Mouse (Mus musculus): ENCODE data around the gene Dagla. TPM values are rescaled to one million over a fixed set of nuclear protein-coding genes. Genes with fewer than 3 reads are reported as not detected.

The Dagla gene
- polyA plus RNA-seq, 1 experiment from 2014 or later: 3.0 TPM

DNA sequence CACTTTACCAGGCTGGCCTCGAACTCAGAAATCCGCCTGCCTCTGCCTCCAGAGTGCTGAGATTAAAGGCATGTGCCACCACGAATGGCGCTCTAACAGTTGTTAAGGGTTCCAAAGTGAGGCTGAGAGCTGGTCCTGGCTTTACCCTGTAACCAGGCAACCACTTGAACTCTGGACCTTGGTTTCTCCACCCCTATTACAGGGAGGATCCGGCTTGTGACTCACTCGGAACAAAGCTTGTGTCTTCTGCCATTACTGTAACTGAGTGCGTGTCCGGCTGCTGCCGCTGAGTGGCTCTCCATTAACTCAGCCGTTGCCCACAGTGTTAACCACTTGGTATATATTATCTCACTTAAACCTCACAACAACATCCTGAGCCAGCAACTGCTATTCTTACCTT, 36.7 kb downstream of the Dagla start:
- 85% methylated on average over 10 of the region's 10 CpGs for WGBS
- ATAC-seq (ENCODE audit: low FRiP score, low TSS enrichment): no peak
- Histone ChIP-seq H3K27me3 (ENCODE audit: control insufficient read depth, insufficient read depth, low read length) (no peaks in the 10 kb centered on the region), H3K36me3 (ENCODE audit: control insufficient read depth, insufficient read depth, low read length) (no peaks in the 10 kb centered on the region), H3K27ac (ENCODE audit: low read depth, low read length) (no peak overlapping the region), H3K4me3 (ENCODE audit: low read length) (no peak overlapping the region), H3K4me1 (ENCODE audit: control insufficient read depth, insufficient read depth, low read length) (peaks cover 19% of the 10 kb centered on the region), H3K9ac (ENCODE audit: low read depth, low read length) (no peak overlapping the region), H3K4me2 (replicated peaks; ENCODE audit: low read depth, low read length) (no peak overlapping the region), H3K9me3 (ENCODE audit: control insufficient read depth, low read length) (no peaks in the 10 kb centered on the region)

DNA sequence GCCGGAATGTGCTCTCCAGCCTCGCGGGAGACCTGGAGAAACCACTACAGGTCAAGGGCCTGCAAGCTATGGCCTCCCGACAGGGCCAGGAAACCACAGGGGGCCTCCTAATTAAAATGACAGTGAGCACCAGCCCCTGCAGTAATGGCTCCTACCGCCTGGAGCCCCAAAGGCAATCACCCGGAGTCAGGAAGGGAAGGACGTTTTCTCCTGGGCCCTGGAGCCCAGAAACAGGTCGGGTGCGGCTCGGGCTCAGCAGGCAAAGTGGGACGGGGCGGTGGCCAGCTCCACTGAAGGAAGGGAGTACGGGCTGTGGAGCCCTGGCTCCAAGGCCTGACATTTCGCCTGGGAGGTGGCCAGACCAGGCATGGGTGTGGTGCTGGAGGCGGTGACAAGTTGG, 37.6 kb downstream of the Dagla start:
- Histone ChIP-seq H3K27me3 (ENCODE audit: control insufficient read depth, insufficient read depth, low read length) (no peaks in the 10 kb centered on the region), H3K9me3 (ENCODE audit: control insufficient read depth, low read length) (no peaks in the 10 kb centered on the region), H3K4me2 (replicated peaks; ENCODE audit: low read depth, low read length) (peak overlapping the region; percentile 10; the same call in 1 of the 2 replicates), H3K36me3 (ENCODE audit: control insufficient read depth, insufficient read depth, low read length) (no peaks in the 10 kb centered on the region; the same call in 1 of the 2 replicates), H3K9ac (ENCODE audit: low read depth, low read length) (peak overlapping the region; percentile 7; the same call in 1 of the 2 replicates), H3K4me1 (ENCODE audit: control insufficient read depth, insufficient read depth, low read length) (peaks cover 11% of the 10 kb centered on the region), H3K4me3 (ENCODE audit: low read length) (no peak overlapping the region), H3K27ac (ENCODE audit: low read depth, low read length) (peak overlapping the region; percentile 78)
- 14% methylated on average over 15 of the region's 15 CpGs for WGBS
- ATAC-seq (ENCODE audit: low FRiP score, low TSS enrichment): peak; percentile 36; the same call in 1 of the 2 replicates

DNA sequence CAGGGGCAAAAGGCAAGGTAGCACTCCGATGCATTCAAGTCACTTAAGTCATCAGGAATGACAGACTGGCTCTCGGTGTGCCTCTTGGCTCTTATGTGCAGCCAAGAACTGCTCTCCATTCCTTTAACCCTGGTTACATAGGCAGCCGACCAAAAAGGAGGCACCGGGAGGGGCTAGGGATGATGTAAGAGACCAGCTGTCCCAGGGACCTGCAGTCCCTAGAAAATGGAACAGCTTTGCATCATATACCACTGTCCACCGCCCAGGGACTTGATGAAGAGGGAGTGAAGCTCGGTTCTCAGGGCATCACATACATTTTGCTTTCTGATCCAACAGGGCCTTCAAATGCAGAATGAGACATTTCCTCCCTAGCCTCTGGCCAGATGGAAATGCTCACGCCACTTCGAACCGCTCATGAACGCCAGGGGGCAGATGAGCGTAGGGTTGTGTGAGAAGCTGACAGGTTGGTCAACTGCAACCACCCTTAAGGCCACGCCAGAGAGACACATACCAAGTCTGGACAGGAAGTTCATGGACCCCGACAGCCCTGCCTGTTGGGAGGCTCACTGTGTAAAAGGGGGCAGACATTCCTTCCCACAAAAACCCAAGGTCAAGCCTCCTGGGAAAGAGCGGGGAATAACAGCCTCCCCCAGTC, 38.4 kb downstream of the Dagla start:
- Histone ChIP-seq H3K9me3 (ENCODE audit: control insufficient read depth, low read length) (no peaks in the 10 kb centered on the region), H3K4me2 (replicated peaks; ENCODE audit: low read depth, low read length) (0 out of 2 replicates have a peak overlapping the region, but pooled peaks have one; percentile 10), H3K4me3 (ENCODE audit: low read length) (no peak overlapping the region), H3K4me1 (ENCODE audit: control insufficient read depth, insufficient read depth, low read length) (peaks cover 11% of the 10 kb centered on the region), H3K27ac (ENCODE audit: low read depth, low read length) (peak overlapping the region; percentile 78; the same call in 1 of the 2 replicates), H3K27me3 (ENCODE audit: control insufficient read depth, insufficient read depth, low read length) (no peaks in the 10 kb centered on the region), H3K36me3 (ENCODE audit: control insufficient read depth, insufficient read depth, low read length) (no peaks in the 10 kb centered on the region; the same call in 1 of the 2 replicates), H3K9ac (ENCODE audit: low read depth, low read length) (no peak overlapping the region)
- peak; percentile 85 for ATAC-seq (ENCODE audit: low FRiP score, low TSS enrichment)
- 16% methylated on average over 14 of the region's 14 CpGs for WGBS

DNA sequence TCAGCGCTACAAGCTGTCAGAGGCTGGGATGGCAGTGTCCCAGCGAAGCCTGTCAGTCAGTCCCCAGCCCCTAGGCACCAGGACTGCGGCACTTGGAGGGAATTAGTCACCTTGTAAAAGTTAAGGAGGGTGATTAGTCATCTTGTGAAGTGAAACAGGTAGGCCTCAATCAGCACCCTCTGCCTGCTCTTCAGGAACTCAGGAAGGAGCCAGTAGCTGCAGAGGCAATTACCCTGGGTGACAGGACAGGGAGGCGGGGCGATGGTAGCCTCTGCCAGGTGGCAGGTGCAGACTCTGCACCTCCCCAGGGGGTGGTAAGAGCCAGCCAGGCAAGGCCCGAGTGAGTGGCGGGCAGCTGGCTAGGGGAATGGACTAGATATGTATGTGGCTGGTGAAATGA, 43.3 kb downstream of the Dagla start:
- H3K27ac ChIP-seq (ENCODE audit: low read depth, low read length): no peak overlapping the region
- ATAC-seq (ENCODE audit: low FRiP score, low TSS enrichment): no peak
- H3K9me3 ChIP-seq (ENCODE audit: control insufficient read depth, low read length): no peaks in the 10 kb centered on the region
- no peak overlapping the region for H3K9ac ChIP-seq (ENCODE audit: low read depth, low read length)
- WGBS: 57% methylated on average over 7 of the region's 7 CpGs
- H3K36me3 ChIP-seq (ENCODE audit: control insufficient read depth, insufficient read depth, low read length): no peaks in the 10 kb centered on the region; the same call in 1 of the 2 replicates
- H3K4me2 ChIP-seq (replicated peaks; ENCODE audit: low read depth, low read length): no peak overlapping the region
- no peaks in the 10 kb centered on the region for H3K4me1 ChIP-seq (ENCODE audit: control insufficient read depth, insufficient read depth, low read length)
- no peak overlapping the region for H3K4me3 ChIP-seq (ENCODE audit: low read length)
- no peaks in the 10 kb centered on the region for H3K27me3 ChIP-seq (ENCODE audit: control insufficient read depth, insufficient read depth, low read length)

DNA sequence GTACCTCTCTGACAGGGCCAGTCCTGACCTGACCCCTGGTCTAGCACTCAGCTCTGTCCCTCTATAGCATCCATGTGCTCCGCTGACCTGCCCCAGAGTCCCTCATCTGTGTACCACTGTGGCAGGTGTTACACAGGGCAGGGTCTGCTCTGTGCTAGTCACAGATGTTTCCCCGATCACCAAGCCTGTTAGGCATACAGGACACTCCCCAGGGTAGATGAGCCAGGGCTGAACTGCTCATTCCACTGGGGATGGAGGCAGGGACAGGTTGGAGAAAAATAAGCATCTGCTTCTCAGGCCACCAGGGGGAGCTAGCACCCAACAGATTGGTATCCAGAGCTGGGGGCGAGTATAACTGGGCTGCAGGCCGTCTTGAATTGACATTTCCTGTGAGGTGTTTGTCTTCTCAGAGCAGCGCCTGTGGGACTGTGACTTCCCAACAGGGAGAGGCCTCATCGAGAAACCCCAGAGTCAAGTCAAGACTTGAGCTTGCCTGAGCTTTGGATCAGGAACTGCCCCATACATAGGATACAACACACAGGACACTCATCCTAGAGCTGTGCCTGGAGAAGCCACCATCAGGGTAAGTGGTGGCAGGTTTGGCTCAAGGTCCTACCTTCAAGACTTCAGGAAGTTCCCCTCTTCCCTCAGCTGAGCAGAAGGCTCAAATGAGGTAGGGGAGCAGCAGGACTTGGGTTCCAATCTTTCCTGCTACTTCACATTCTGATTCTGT, 46.2 kb downstream of the Dagla start:
- no peak overlapping the region for H3K27ac ChIP-seq (ENCODE audit: low read depth, low read length)
- H3K4me1 ChIP-seq (ENCODE audit: control insufficient read depth, insufficient read depth, low read length): no peaks in the 10 kb centered on the region
- H3K9ac ChIP-seq (ENCODE audit: low read depth, low read length): no peak overlapping the region
- H3K36me3 ChIP-seq (ENCODE audit: control insufficient read depth, insufficient read depth, low read length): no peaks in the 10 kb centered on the region; the same call in 1 of the 2 replicates
- WGBS: 21% methylated on average over 6 of the region's 6 CpGs
- H3K4me2 ChIP-seq (replicated peaks; ENCODE audit: low read depth, low read length): no peak overlapping the region
- no peaks in the 10 kb centered on the region for H3K27me3 ChIP-seq (ENCODE audit: control insufficient read depth, insufficient read depth, low read length)
- no peaks in the 10 kb centered on the region for H3K9me3 ChIP-seq (ENCODE audit: control insufficient read depth, low read length)
- peak; percentile 60 for ATAC-seq (ENCODE audit: low FRiP score, low TSS enrichment)
- no peak overlapping the region for H3K4me3 ChIP-seq (ENCODE audit: low read length)

DNA sequence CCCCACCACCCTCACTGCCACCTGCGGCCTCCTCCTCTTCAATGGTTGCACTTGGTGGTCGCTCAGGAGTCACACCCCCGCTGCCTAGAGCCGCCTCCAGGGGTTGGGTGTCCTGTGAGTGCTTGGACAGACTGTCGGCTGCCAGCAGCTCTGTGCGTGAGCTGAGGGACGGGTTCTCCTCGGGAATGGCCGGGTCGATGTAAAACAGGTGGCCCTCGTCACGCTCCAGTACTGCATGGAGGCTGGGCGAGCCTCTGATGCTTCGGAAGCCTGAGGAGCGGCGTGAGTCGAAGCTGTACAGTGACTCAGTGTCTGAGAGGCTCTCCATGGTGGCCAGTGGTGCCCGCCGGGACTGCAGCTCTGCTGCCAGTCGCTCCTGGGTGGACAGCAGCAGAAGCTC, 56.5 kb downstream of the Dagla start:
- no peak overlapping the region for H3K9ac ChIP-seq (ENCODE audit: low read depth, low read length)

DNA sequence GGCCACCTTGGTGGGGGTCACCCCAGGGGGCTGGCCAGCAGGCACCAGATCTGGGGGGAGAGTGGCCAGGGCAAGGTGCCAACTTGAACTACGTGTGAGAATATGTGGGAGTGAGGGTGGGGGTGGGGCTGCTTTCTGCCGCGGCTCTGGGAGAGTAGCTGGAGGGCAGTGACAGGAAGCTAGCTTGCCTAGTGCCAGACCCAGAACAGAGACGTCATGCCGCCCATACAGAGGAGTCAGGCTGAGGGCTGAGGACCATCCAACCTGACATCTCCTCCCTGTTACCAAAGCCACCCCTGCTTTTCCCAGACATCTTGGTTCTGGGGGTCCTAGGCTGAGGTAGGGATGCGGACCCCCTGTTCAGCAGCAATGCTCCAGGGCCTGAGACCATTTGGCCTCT, 57.5 kb downstream of the Dagla start:
- no peak overlapping the region for H3K4me3 ChIP-seq (ENCODE audit: low read length)
- no peak overlapping the region for H3K4me2 ChIP-seq (replicated peaks; ENCODE audit: low read depth, low read length)
- H3K27me3 ChIP-seq (ENCODE audit: control insufficient read depth, insufficient read depth, low read length): no peaks in the 10 kb centered on the region
- no peaks in the 10 kb centered on the region for H3K9me3 ChIP-seq (ENCODE audit: control insufficient read depth, low read length)
- no peaks in the 10 kb centered on the region for H3K36me3 ChIP-seq (ENCODE audit: control insufficient read depth, insufficient read depth, low read length)
- WGBS: 24% methylated on average over 6 of the region's 6 CpGs
- peaks cover 21% of the 10 kb centered on the region for H3K4me1 ChIP-seq (ENCODE audit: control insufficient read depth, insufficient read depth, low read length)
- no peak overlapping the region for H3K27ac ChIP-seq (ENCODE audit: low read depth, low read length)
- ATAC-seq (ENCODE audit: low FRiP score, low TSS enrichment): no peak
- 0 out of 2 replicates have a peak overlapping the region, but pooled peaks have one; percentile 12 for H3K9ac ChIP-seq (ENCODE audit: low read depth, low read length)

More for the DNA sequence above, 56.5 kb downstream of the Dagla start:
- H3K4me2 ChIP-seq (replicated peaks; ENCODE audit: low read depth, low read length): no peak overlapping the region
- peaks cover 21% of the 10 kb centered on the region for H3K4me1 ChIP-seq (ENCODE audit: control insufficient read depth, insufficient read depth, low read length)
- no peak overlapping the region for H3K4me3 ChIP-seq (ENCODE audit: low read length)
- H3K27ac ChIP-seq (ENCODE audit: low read depth, low read length): 0 out of 2 replicates have a peak overlapping the region, but pooled peaks have one; percentile 13
- 12% methylated on average over 20 of the region's 20 CpGs for whole genome bisulfite sequencing
- no peaks in the 10 kb centered on the region for H3K36me3 ChIP-seq (ENCODE audit: control insufficient read depth, insufficient read depth, low read length)
- H3K9me3 ChIP-seq (ENCODE audit: control insufficient read depth, low read length): no peaks in the 10 kb centered on the region
- ATAC-seq (ENCODE audit: low FRiP score, low TSS enrichment): peak; percentile 83
- H3K27me3 ChIP-seq (ENCODE audit: control insufficient read depth, insufficient read depth, low read length): no peaks in the 10 kb centered on the region

DNA sequence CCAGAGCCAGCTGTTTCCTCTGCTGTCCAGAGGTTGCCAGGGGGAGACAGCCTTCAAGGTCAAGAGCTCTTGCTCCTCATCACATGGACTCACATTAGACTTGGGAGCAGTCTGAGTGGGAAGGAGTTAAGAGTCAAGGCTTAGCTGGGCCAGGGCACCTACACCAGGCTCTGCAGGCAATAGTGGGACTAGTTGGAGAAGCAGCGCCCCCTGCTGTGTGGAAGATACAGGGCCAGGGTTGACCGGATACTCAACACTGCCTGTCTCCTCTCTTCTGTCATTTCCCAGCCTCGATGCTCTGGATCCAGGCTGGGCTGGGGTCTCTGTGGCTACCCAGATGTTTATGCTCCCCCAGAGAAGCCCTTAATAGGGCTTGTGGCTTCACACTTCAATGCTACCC, 60.5 kb downstream of the Dagla start:
- no peak overlapping the region for H3K9ac ChIP-seq (ENCODE audit: low read depth, low read length)
- H3K36me3 ChIP-seq (ENCODE audit: control insufficient read depth, insufficient read depth, low read length): no peaks in the 10 kb centered on the region
- H3K27ac ChIP-seq (ENCODE audit: low read depth, low read length): no peak overlapping the region
- no peak overlapping the region for H3K4me2 ChIP-seq (replicated peaks; ENCODE audit: low read depth, low read length)
- no peaks in the 10 kb centered on the region for H3K9me3 ChIP-seq (ENCODE audit: control insufficient read depth, low read length)
- H3K4me3 ChIP-seq (ENCODE audit: low read length): no peak overlapping the region
- no peak for ATAC-seq (ENCODE audit: low FRiP score, low TSS enrichment)
- 26% methylated on average over 3 of the region's 3 CpGs for WGBS
- peaks cover 30% of the 10 kb centered on the region for H3K4me1 ChIP-seq (ENCODE audit: control insufficient read depth, insufficient read depth, low read length)
- H3K27me3 ChIP-seq (ENCODE audit: control insufficient read depth, insufficient read depth, low read length): no peaks in the 10 kb centered on the region

DNA sequence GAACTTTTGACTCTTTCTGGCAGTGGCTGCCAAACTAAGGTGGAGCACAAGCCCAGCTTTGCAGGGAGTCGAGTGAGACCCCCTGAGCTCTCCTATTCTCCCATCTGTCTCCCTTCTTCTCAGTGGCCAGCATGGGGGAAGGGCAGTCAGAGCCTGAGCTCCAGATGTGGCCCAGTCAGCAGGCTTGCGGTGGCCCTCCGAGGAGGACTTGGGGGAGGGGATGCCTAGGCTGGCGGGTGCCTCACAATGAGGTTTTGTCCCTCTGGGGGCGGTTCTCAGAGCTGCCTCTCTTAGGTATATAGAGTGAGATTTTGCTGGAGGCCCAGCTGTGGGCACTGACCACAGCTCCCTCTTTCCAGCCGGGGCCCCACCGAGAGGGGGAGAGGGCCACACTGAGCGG, 61.8 kb downstream of the Dagla start:
- 17% methylated on average over 8 of the region's 8 CpGs for WGBS
- Histone ChIP-seq H3K9ac (ENCODE audit: low read depth, low read length) (no peak overlapping the region), H3K4me2 (replicated peaks; ENCODE audit: low read depth, low read length) (no peak overlapping the region), H3K4me1 (ENCODE audit: control insufficient read depth, insufficient read depth, low read length) (peaks cover 22% of the 10 kb centered on the region), H3K27ac (ENCODE audit: low read depth, low read length) (no peak overlapping the region), H3K36me3 (ENCODE audit: control insufficient read depth, insufficient read depth, low read length) (no peaks in the 10 kb centered on the region), H3K4me3 (ENCODE audit: low read length) (no peak overlapping the region), H3K27me3 (ENCODE audit: control insufficient read depth, insufficient read depth, low read length) (no peaks in the 10 kb centered on the region), H3K9me3 (ENCODE audit: control insufficient read depth, low read length) (no peaks in the 10 kb centered on the region)
- ATAC-seq (ENCODE audit: low FRiP score, low TSS enrichment): no peak

All from kidney, embryonic 14.5 days (tissue).